Mouse (Mus musculus): ENCODE measurements at regions not wholly inside any gene's neighbourhood (a gene's known extent, or its start where the extent isn't known, plus 50 kb on each side); places are given as distances from the start of the nearest gene placed in this dataset.

- Histone ChIP-seq H3K4me3 (ENCODE audit: low read depth, low read length) (no peak overlapping the region), H3K9me3 (replicated peaks; ENCODE audit: control insufficient read depth, low read length) (no peaks in the 10 kb centered on the region), H3K4me2 (ENCODE audit: low read length) (no peak overlapping the region), H3K4me1 (ENCODE audit: control insufficient read depth, insufficient read depth, low read length) (no peaks in the 10 kb centered on the region), H3K27ac (ENCODE audit: low read depth, low read length) (no peak overlapping the region), H3K27me3 (replicated peaks; ENCODE audit: control insufficient read depth, insufficient read depth, low read length) (no peaks in the 10 kb centered on the region), H3K9ac (ENCODE audit: low read length) (no peak overlapping the region), H3K36me3 (ENCODE audit: control insufficient read depth, insufficient read depth, low read length) (no peaks in the 10 kb centered on the region)
- 64% methylated on average over 3 of the region's 3 CpGs for WGBS
- DNase-seq (ENCODE audit: low spot score), result no peak
- ATAC-seq, result no peak
Measured at GRCm38 (mm10) chr2:3925199-3925598, 92.3 kb upstream of the Frmd4a start.

GRCm38 (mm10) chr2:3926129-3926528 lies 91.4 kb upstream of the Frmd4a start:
- H3K27me3 ChIP-seq (replicated peaks; ENCODE audit: control insufficient read depth, insufficient read depth, low read length), result no peaks in the 10 kb centered on the region
- no peak overlapping the region for H3K4me2 ChIP-seq (ENCODE audit: low read length)
- H3K9me3 ChIP-seq (replicated peaks; ENCODE audit: control insufficient read depth, low read length), result no peaks in the 10 kb centered on the region
- H3K9ac ChIP-seq (ENCODE audit: low read length), result no peak overlapping the region
- DNase-seq (ENCODE audit: low spot score) (no peak), ATAC-seq (no peak)
- no peaks in the 10 kb centered on the region for H3K4me1 ChIP-seq (ENCODE audit: control insufficient read depth, insufficient read depth, low read length)
- H3K36me3 ChIP-seq (ENCODE audit: control insufficient read depth, insufficient read depth, low read length), result no peaks in the 10 kb centered on the region
- no peak overlapping the region for H3K27ac ChIP-seq (ENCODE audit: low read depth, low read length)
- no peak overlapping the region for H3K4me3 ChIP-seq (ENCODE audit: low read depth, low read length)

DNA sequence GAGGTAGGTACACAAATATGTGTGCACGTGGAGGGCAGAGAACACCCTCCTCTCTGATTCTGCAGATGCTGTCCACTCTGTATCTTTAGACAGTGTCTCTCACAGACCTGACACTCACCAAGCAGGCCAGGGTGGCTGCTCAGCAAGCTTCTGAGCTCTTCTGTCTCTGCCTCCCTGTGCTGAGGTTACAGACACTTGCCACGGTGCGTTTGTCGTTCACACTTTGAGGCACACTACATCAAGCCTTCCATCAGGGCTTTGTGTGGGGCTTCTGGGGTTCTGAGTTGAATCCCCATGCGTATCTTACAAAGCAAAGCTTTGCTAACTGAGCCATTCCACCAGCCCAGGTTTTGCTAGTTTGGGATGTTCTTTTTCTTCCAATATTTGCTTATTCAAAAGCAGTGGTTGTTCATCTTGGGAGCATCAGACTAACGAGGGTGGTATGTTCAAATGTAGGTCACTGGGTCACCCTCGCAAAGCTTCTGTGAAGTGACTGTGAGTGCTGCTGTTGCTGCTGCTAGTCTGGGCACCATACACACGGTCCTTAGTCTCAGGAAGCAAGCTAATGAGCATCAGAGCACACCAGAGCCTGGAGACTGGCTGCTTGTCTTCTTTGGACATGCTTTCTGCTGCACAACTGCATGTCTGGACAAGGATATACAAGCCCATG lies 90.2 kb upstream of the Frmd4a start:
- Histone ChIP-seq H3K4me3 (ENCODE audit: low read depth, low read length) (no peak overlapping the region), H3K27ac (ENCODE audit: low read depth, low read length) (no peak overlapping the region), H3K27me3 (replicated peaks; ENCODE audit: control insufficient read depth, insufficient read depth, low read length) (no peaks in the 10 kb centered on the region), H3K9me3 (replicated peaks; ENCODE audit: control insufficient read depth, low read length) (no peaks in the 10 kb centered on the region), H3K4me1 (ENCODE audit: control insufficient read depth, insufficient read depth, low read length) (no peaks in the 10 kb centered on the region), H3K9ac (ENCODE audit: low read length) (no peak overlapping the region), H3K4me2 (ENCODE audit: low read length) (no peak overlapping the region), H3K36me3 (ENCODE audit: control insufficient read depth, insufficient read depth, low read length) (no peaks in the 10 kb centered on the region)
- no peak for DNase-seq (ENCODE audit: low spot score)
- no peak for ATAC-seq
- WGBS, result 63% methylated on average over 8 of the region's 8 CpGs

- no peak for ATAC-seq
- 65% methylated on average over 4 of the region's 4 CpGs for WGBS
Measured at GRCm38 (mm10) chr2:3927853-3928252, 89.7 kb upstream of the Frmd4a start.

DNA sequence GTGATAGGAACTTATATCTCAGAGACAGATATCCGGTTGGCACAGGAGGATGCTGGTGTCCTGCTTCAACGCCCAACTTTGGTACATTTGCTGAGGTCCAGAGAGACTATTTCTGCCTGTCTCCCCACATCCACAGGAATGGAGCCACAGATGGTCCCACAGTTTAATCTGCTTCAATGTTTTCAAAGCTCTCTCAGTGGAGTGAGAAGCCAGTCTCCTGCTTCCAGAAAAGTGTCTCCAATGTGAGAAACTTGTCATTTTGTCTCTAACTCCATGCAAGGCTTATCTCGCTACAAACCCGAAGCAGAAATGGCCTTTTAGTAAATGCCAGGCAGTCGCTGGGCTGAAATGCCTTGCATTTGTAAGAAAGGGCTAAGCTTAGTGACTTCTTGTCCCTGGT lies 86.9 kb upstream of the Frmd4a start:
- no peak overlapping the region for H3K4me3 ChIP-seq (ENCODE audit: low read depth, low read length)
- H3K4me2 ChIP-seq (ENCODE audit: low read length), result no peak overlapping the region
- no peaks in the 10 kb centered on the region for H3K36me3 ChIP-seq (ENCODE audit: control insufficient read depth, insufficient read depth, low read length)
- 87% methylated on average over 5 of the region's 5 CpGs for WGBS
- ATAC-seq (no peak), DNase-seq (ENCODE audit: low spot score) (no peak)
- no peaks in the 10 kb centered on the region for H3K4me1 ChIP-seq (ENCODE audit: control insufficient read depth, insufficient read depth, low read length)
- H3K9ac ChIP-seq (ENCODE audit: low read length), result no peak overlapping the region
- no peaks in the 10 kb centered on the region for H3K9me3 ChIP-seq (replicated peaks; ENCODE audit: control insufficient read depth, low read length)
- H3K27me3 ChIP-seq (replicated peaks; ENCODE audit: control insufficient read depth, insufficient read depth, low read length), result no peaks in the 10 kb centered on the region
- no peak overlapping the region for H3K27ac ChIP-seq (ENCODE audit: low read depth, low read length)

More at GRCm38 (mm10) chr2:3927853-3928252, 89.7 kb upstream of the Frmd4a start:
- Histone ChIP-seq H3K4me1 (ENCODE audit: control insufficient read depth, insufficient read depth, low read length) (no peaks in the 10 kb centered on the region), H3K4me3 (ENCODE audit: low read depth, low read length) (no peak overlapping the region), H3K36me3 (ENCODE audit: control insufficient read depth, insufficient read depth, low read length) (no peaks in the 10 kb centered on the region), H3K4me2 (ENCODE audit: low read length) (no peak overlapping the region), H3K9me3 (replicated peaks; ENCODE audit: control insufficient read depth, low read length) (no peaks in the 10 kb centered on the region), H3K27ac (ENCODE audit: low read depth, low read length) (no peak overlapping the region), H3K9ac (ENCODE audit: low read length) (no peak overlapping the region), H3K27me3 (replicated peaks; ENCODE audit: control insufficient read depth, insufficient read depth, low read length) (no peaks in the 10 kb centered on the region)
- DNase-seq (ENCODE audit: low spot score), result peak; percentile 34

DNA sequence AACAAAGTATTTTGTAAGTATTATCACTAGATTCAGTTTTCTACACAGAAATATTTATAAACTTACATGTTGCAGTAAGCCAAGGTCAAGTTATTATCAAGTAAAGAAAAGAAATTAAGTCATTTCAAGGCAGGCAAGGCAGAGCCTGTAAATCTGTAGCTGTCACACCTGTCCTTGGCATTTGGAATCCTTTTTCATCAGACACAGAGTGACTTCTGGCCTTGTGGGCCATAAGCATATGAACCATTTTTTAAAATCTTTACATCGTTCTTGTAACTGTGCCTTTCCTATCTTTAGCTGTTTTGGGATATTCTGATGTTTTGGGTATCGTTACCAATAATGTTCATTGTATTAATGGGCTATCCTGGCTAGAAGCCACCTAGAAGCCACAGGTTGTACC lies 76.7 kb upstream of the Frmd4a start:
- 86% methylated on average over 2 of the region's 2 CpGs for WGBS
- DNase-seq (ENCODE audit: low spot score) (no peak), ATAC-seq (no peak)
- H3K36me3 ChIP-seq (ENCODE audit: control insufficient read depth, insufficient read depth, low read length), result no peaks in the 10 kb centered on the region
- no peak overlapping the region for H3K4me2 ChIP-seq (ENCODE audit: low read length)
- no peak overlapping the region for H3K9ac ChIP-seq (ENCODE audit: low read length)
- no peak overlapping the region for H3K27ac ChIP-seq (ENCODE audit: low read depth, low read length)
- H3K9me3 ChIP-seq (replicated peaks; ENCODE audit: control insufficient read depth, low read length), result no peaks in the 10 kb centered on the region
- H3K4me1 ChIP-seq (ENCODE audit: control insufficient read depth, insufficient read depth, low read length), result no peaks in the 10 kb centered on the region
- no peak overlapping the region for H3K4me3 ChIP-seq (ENCODE audit: low read depth, low read length)
- H3K27me3 ChIP-seq (replicated peaks; ENCODE audit: control insufficient read depth, insufficient read depth, low read length), result no peaks in the 10 kb centered on the region

DNA sequence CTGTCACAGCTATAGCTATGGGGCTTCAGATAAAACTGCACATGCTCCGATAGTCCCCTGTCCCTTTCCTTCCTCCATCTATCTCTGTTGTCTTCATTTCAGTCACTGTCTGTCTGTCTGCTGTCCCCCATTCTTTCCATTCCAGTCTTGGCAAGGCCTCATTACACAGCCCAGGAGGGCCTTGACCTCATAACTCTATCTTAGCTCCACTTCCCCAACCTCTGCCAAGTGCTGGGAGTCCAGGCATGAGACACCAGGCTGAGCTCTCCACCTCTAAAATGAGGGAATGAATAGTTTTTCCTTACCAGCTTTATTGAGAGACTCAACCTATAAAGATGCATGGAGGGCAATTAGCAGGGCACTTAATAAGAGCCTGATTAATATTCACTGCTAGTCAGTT lies 76.0 kb upstream of the Frmd4a start:
- Histone ChIP-seq H3K36me3 (ENCODE audit: control insufficient read depth, insufficient read depth, low read length) (no peaks in the 10 kb centered on the region), H3K4me1 (ENCODE audit: control insufficient read depth, insufficient read depth, low read length) (no peaks in the 10 kb centered on the region), H3K4me3 (ENCODE audit: low read depth, low read length) (no peak overlapping the region), H3K4me2 (ENCODE audit: low read length) (no peak overlapping the region), H3K27ac (ENCODE audit: low read depth, low read length) (no peak overlapping the region), H3K27me3 (replicated peaks; ENCODE audit: control insufficient read depth, insufficient read depth, low read length) (no peaks in the 10 kb centered on the region), H3K9me3 (replicated peaks; ENCODE audit: control insufficient read depth, low read length) (no peaks in the 10 kb centered on the region), H3K9ac (ENCODE audit: low read length) (no peak overlapping the region)
- 93% methylated on average over 1 of the region's 1 CpGs for WGBS
- DNase-seq (ENCODE audit: low spot score) (no peak), ATAC-seq (no peak)

GRCm38 (mm10) chr2:3947432-3947831 lies 70.1 kb upstream of the Frmd4a start:
- H3K36me3 ChIP-seq (ENCODE audit: control insufficient read depth, insufficient read depth, low read length), result no peaks in the 10 kb centered on the region
- H3K27me3 ChIP-seq (replicated peaks; ENCODE audit: control insufficient read depth, insufficient read depth, low read length), result no peaks in the 10 kb centered on the region
- no peaks in the 10 kb centered on the region for H3K4me1 ChIP-seq (ENCODE audit: control insufficient read depth, insufficient read depth, low read length)
- H3K9me3 ChIP-seq (replicated peaks; ENCODE audit: control insufficient read depth, low read length), result no peaks in the 10 kb centered on the region
- ATAC-seq, result no peak
- no peak overlapping the region for H3K9ac ChIP-seq (ENCODE audit: low read length)
- 92% methylated on average over 3 of the region's 3 CpGs for WGBS
- no peak overlapping the region for H3K27ac ChIP-seq (ENCODE audit: low read depth, low read length)
- DNase-seq (ENCODE audit: low spot score), result no peak
- H3K4me3 ChIP-seq (ENCODE audit: low read depth, low read length), result no peak overlapping the region
- no peak overlapping the region for H3K4me2 ChIP-seq (ENCODE audit: low read length)

DNA sequence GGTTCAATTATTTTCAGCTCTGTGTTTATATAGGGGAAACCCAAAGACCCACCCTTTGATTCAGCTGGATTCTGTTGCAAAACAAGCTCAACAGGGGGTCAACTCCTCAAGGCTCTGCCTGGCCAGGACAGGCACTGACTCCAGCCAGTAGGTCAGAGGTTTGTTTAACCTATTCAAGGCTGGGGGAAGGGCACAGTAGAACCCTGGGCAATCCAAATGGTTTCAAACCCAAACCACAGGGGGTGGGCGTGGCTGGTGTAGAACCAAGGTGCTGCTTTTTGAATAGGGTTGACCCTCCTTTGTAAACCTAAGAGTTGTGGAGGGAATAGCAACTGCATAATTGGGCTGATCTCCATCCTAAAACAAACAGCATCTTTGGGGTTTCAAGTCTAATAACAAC lies 69.2 kb upstream of the Frmd4a start:
- no peak for ATAC-seq
- Histone ChIP-seq H3K9ac (ENCODE audit: low read length) (no peak overlapping the region), H3K36me3 (ENCODE audit: control insufficient read depth, insufficient read depth, low read length) (no peaks in the 10 kb centered on the region), H3K27ac (ENCODE audit: low read depth, low read length) (no peak overlapping the region), H3K27me3 (replicated peaks; ENCODE audit: control insufficient read depth, insufficient read depth, low read length) (no peaks in the 10 kb centered on the region), H3K4me2 (ENCODE audit: low read length) (no peak overlapping the region), H3K4me3 (ENCODE audit: low read depth, low read length) (no peak overlapping the region), H3K9me3 (replicated peaks; ENCODE audit: control insufficient read depth, low read length) (no peaks in the 10 kb centered on the region), H3K4me1 (ENCODE audit: control insufficient read depth, insufficient read depth, low read length) (no peaks in the 10 kb centered on the region)
- 48% methylated on average over 1 of the region's 1 CpGs for WGBS
- no peak for DNase-seq (ENCODE audit: low spot score)

All from forebrain, embryonic 14.5 days (tissue).